Mouse (Mus musculus) embryonic facial prominence, embryonic 14.5 days (tissue): ENCODE results near the gene Tufm. TPM values are rescaled to one million over a fixed set of nuclear protein-coding genes. Genes with fewer than 3 reads are reported as not detected.

Experiments used
- ATAC-seq: fragments of 200-750 bp; cut with Nextera tagmentation; 2 replicates; pipeline ENCODE4 v1.8.0; 2017; ENCODE audit warnings: low read depth, moderate number of reproducible peaks, moderate TSS enrichment
- DNase-seq: peaks from one replicate; pipeline ENCODE4 v3.0.0-alpha.2; 2015; ENCODE audit warnings: low spot score
- H3K27ac ChIP-seq: fragments of 300-500 bp; sonication (generic); replicated peaks from 2 replicates; pipeline ENCODE4 v1.5.1; 2014; ENCODE audit warnings: low read depth, mild to moderate bottlenecking, low read length, moderate library complexity
- H3K27me3 ChIP-seq: fragments of 300-500 bp; sonication (generic); replicated peaks from 2 replicates; pipeline ENCODE4 v1.6.1; 2014; ENCODE audit warnings: low read length; ENCODE audit not compliant: control insufficient read depth, insufficient read depth
- H3K36me3 ChIP-seq: fragments of 300-500 bp; sonication (generic); 2 replicates; pipeline ENCODE4 v1.6.1; 2014; ENCODE audit warnings: low read length, mixed read lengths; ENCODE audit not compliant: control insufficient read depth, insufficient read depth
- H3K4me1 ChIP-seq: fragments of 300-500 bp; sonication (generic); 2 replicates; pipeline ENCODE4 v1.6.1; 2014; ENCODE audit warnings: antibody characterized with exemption, low read length; ENCODE audit not compliant: control insufficient read depth, insufficient read depth
- H3K4me2 ChIP-seq: fragments of 300-500 bp; sonication (generic); 2 replicates; pipeline ENCODE4 v1.6.1; 2014; ENCODE audit warnings: low read depth, mild to moderate bottlenecking, low read length, moderate library complexity, mixed read lengths
- H3K4me3 ChIP-seq: fragments of 300-500 bp; sonication (generic); 2 replicates; pipeline ENCODE4 v1.5.1; 2014; ENCODE audit warnings: low read depth, mild to moderate bottlenecking, low read length
- H3K9ac ChIP-seq: fragments of 300-500 bp; sonication (generic); 2 replicates; pipeline ENCODE4 v1.6.1; 2014; ENCODE audit warnings: low read depth, mild to moderate bottlenecking, low read length, moderate library complexity, mixed read lengths
- H3K9me3 ChIP-seq: fragments of 300-500 bp; sonication (generic); 2 replicates; pipeline ENCODE4 v1.6.1; 2016; ENCODE audit warnings: low read length; ENCODE audit not compliant: control insufficient read depth
- WGBS: fragments of 180-500 bp; shearing (Covaris S2); extraction: QIAGEN DNeasy Blood & Tissue Kit; methylation state at CpG from one replicate; pipeline ENCODE4 v1.1.7; 2014; 5-methylcytosine and 5-hydroxymethylcytosine counted together
- polyA plus RNA-seq: library from polyadenylated mRNA; unstranded; fragments of >200 nt; fragmentation: Nextera tagmentation; extraction: Ambion mirVana; gene quantifications from 2 replicates; pipeline ENCODE4 v1.2.1, GENCODE M21; 2014

Tufm gene
- polyA plus RNA-seq, 1 experiment from 2014 or later: 127 TPM

GRCm38 (mm10) chr7:126463004-126463403 lies 24.2 kb upstream of the Tufm start, which contains the start of gene Atp2a1:
Gene Atp2a1, minus strand, starts transcription at chr7:126463108.
- Histone ChIP-seq H3K27ac (peak within 1 kb of the TSS; percentile 67), H3K4me1 (peaks cover 7% of the 10 kb centered on the region), H3K36me3 (peaks cover 21% of the 10 kb centered on the region), H3K9me3 (no peaks in the 10 kb centered on the region), H3K4me3 (peak within 1 kb of the TSS; percentile 8; the same call in 1 of the 2 replicates), H3K9ac (0 out of 2 replicates have a peak within 1 kb of the TSS, but pooled peaks have one; percentile 23), H3K27me3 (no peaks in the 10 kb centered on the region), H3K4me2 (no peak within 1 kb of the TSS)
- WGBS: 45% methylated on average over 5 of the region's 5 CpGs
- ATAC-seq (no peak), DNase-seq (peak; percentile 34)

- 45% methylated on average over 4 of the region's 4 CpGs for WGBS
- Histone ChIP-seq H3K27me3 (no peaks in the 10 kb centered on the region), H3K36me3 (peaks cover 26% of the 10 kb centered on the region), H3K9ac (no peak overlapping the region), H3K4me1 (peaks cover 7% of the 10 kb centered on the region), H3K27ac (peak overlapping the region; percentile 67; the same call in 1 of the 2 replicates), H3K4me2 (no peak overlapping the region), H3K9me3 (no peaks in the 10 kb centered on the region), H3K4me3 (no peak overlapping the region)
- no peak for ATAC-seq
- no peak for DNase-seq
Observed at GRCm38 (mm10) chr7:126463547-126463946, 23.6 kb upstream of the Tufm start.

- H3K4me3 ChIP-seq: no peak overlapping the region
- H3K4me2 ChIP-seq: no peak overlapping the region
- H3K27ac ChIP-seq: peak overlapping the region; percentile 67
- peaks cover 7% of the 10 kb centered on the region for H3K4me1 ChIP-seq
- DNase-seq: peak; percentile 70
- WGBS: 64% methylated on average over 3 of the region's 4 CpGs
- peaks cover 32% of the 10 kb centered on the region for H3K36me3 ChIP-seq
- no peaks in the 10 kb centered on the region for H3K9me3 ChIP-seq
- H3K9ac ChIP-seq: no peak overlapping the region
- H3K27me3 ChIP-seq: no peaks in the 10 kb centered on the region
- ATAC-seq: no peak
Observed at GRCm38 (mm10) chr7:126464121-126464520, 23.0 kb upstream of the Tufm start.

DNA sequence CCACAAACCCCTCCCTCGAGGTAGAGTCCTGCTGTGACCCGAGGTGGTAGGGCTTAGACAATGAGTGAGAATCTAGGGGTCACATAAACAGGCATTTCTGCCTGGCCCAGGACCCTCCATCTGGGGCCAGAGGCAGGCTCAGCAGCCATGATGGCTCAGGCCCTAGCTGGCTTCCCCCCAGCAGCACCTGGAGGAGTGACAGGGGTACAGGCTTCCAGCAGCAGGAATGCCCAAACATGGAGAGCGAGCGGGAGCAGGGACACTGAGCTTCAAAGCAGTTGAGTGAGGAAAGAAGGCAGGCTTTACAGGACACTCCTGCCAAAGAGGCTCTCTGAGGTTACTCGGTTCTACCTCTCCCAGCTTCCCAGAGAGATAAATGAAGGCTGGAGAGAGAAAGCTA lies 22.3 kb upstream of the Tufm start:
- DNase-seq (no peak), ATAC-seq (no peak)
- H3K9me3 ChIP-seq: no peaks in the 10 kb centered on the region
- no peak overlapping the region for H3K4me3 ChIP-seq
- peak overlapping the region; percentile 28; the same call in 1 of the 2 replicates for H3K27ac ChIP-seq
- H3K36me3 ChIP-seq: peaks cover 39% of the 10 kb centered on the region
- no peak overlapping the region for H3K9ac ChIP-seq
- no peak overlapping the region for H3K4me2 ChIP-seq
- 47% methylated on average over 5 of the region's 5 CpGs for WGBS
- H3K4me1 ChIP-seq: peaks cover 7% of the 10 kb centered on the region
- no peaks in the 10 kb centered on the region for H3K27me3 ChIP-seq

DNA sequence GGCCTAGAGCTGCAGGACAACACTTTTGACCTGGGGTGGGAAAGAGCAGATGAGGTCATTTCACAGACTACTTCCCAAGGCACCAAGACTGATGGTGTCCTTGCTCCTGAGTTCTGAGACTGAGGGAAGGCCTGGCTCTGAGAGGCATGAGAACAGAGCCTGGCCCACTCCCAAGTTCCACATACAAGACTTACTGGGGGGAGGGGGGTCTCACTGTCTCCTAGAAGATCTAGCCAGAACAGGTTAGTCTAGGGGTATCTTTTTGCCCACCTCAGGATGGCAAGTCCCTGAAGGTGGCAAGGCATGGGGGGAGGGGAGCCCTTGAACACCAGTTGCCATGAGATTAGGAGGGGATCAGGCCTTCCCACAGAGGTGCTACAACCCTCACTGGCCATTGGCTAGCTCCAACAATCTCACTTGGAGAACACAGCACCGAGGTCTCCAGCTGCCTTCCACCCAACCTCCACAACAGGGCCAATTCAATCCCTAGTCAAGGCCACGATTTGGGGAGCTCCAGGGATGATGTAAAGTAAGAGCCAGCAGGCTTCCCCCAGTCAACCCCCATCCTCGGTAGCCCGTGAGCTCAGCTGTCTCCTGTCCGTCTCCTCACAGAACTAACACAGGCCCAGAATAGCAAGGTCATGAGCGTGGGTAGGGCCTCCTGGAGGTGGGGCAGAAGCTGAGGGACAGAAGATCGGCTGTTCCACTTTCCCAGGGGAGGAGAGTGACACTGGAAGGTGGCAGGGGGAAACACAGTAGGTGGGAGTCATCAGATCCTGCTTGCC lies 21.7 kb upstream of the Tufm start:
- no peaks in the 10 kb centered on the region for H3K9me3 ChIP-seq
- no peak overlapping the region for H3K9ac ChIP-seq
- no peak overlapping the region for H3K4me2 ChIP-seq
- H3K4me3 ChIP-seq: no peak overlapping the region
- H3K27ac ChIP-seq: peak overlapping the region; percentile 19; the same call in 1 of the 2 replicates
- no peaks in the 10 kb centered on the region for H3K27me3 ChIP-seq
- WGBS: 55% methylated on average over 7 of the region's 7 CpGs
- H3K4me1 ChIP-seq: peaks cover 7% of the 10 kb centered on the region
- DNase-seq (peak; percentile 55), ATAC-seq (peak; percentile 60)
- peaks cover 45% of the 10 kb centered on the region for H3K36me3 ChIP-seq

GRCm38 (mm10) chr7:126466116-126466515 lies 21.0 kb upstream of the Tufm start:
- no peak overlapping the region for H3K9ac ChIP-seq
- no peak for ATAC-seq
- 43% methylated on average over 8 of the region's 9 CpGs for WGBS
- no peak overlapping the region for H3K4me2 ChIP-seq
- H3K36me3 ChIP-seq: peaks cover 51% of the 10 kb centered on the region
- no peaks in the 10 kb centered on the region for H3K27me3 ChIP-seq
- H3K9me3 ChIP-seq: no peaks in the 10 kb centered on the region
- H3K4me1 ChIP-seq: peaks cover 7% of the 10 kb centered on the region
- H3K4me3 ChIP-seq: no peak overlapping the region
- H3K27ac ChIP-seq: no peak overlapping the region
- DNase-seq: peak; percentile 30

GRCm38 (mm10) chr7:126466707-126467106 lies 20.5 kb upstream of the Tufm start:
- WGBS: 83% methylated on average over 5 of the region's 5 CpGs
- ATAC-seq: no peak
- no peak for DNase-seq

DNA sequence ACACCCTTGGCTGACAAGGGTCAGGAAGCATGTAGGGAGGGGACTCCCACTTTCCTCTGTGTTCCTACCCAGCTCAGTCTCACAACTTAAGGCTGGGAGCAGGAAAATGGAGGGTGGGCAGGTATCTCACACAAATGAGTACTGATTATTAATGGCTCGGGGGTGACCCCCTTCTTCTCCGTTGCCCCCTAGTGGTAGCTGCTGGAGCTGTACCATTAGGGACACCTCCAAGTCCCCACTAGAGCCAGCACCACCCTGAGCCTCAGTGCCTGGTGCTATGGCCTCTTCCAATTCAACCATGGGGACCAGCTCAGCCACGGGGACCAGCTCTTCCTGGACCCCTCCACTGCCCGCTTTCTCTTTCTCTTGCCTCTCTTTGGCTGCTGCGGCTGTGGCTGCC lies 19.9 kb upstream of the Tufm start:
- H3K4me3 ChIP-seq: no peak overlapping the region
- 65% methylated on average over 5 of the region's 5 CpGs for WGBS

More at GRCm38 (mm10) chr7:126466707-126467106, 20.5 kb upstream of the Tufm start:
- H3K27me3 ChIP-seq: no peaks in the 10 kb centered on the region
- H3K4me1 ChIP-seq: peaks cover 7% of the 10 kb centered on the region
- no peak overlapping the region for H3K9ac ChIP-seq
- H3K4me2 ChIP-seq: no peak overlapping the region
- no peak overlapping the region for H3K27ac ChIP-seq
- no peak overlapping the region for H3K4me3 ChIP-seq
- peaks cover 57% of the 10 kb centered on the region for H3K36me3 ChIP-seq
- H3K9me3 ChIP-seq: no peaks in the 10 kb centered on the region

More for the DNA sequence above, 19.9 kb upstream of the Tufm start:
- no peak overlapping the region for H3K4me2 ChIP-seq
- peaks cover 62% of the 10 kb centered on the region for H3K36me3 ChIP-seq
- DNase-seq: no peak
- H3K27me3 ChIP-seq: no peaks in the 10 kb centered on the region
- no peak for ATAC-seq
- no peak overlapping the region for H3K9ac ChIP-seq
- peaks cover 7% of the 10 kb centered on the region for H3K4me1 ChIP-seq
- H3K9me3 ChIP-seq: no peaks in the 10 kb centered on the region
- no peak overlapping the region for H3K27ac ChIP-seq
